22 mouse cellular contexts compared by ENCODE assay signal in the genomic region with DNA sequence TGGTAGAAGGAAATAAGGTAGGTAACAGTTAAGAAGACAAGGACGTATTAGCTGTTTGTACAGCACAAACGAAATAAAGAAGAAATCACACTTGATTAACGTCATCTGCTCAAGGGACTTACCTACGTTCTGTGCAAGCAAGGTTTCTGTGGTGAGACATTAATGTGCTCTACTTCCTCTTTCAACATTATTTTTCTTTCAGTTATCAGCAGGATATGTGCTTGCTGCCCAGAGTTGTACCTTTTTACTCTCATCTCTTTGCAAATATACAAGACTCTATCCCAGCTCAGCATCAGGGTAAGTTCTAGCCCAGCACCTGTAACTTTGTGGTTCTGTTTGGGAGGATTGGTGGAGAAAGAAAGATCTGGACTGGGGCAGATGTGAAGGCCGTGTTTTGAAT. TPM values are rescaled to one million over a fixed set of nuclear protein-coding genes. Genes with fewer than 3 reads are reported as not detected.
DNase-seq lines count a peak whose midpoint lies in the region; ATAC-seq and TF ChIP-seq lines count a peak whose summit lies in the region.
"Had no signal": no experiment of that assay in that cellular context is flagged by ENCODE, and none has a peak within 500 bp of the region (broad histone marks: within the 10 kb centered on the region; RNA-seq: fewer than 3 reads in every experiment).

No protein-coding gene starts in this region.

- H3K4me1 ChIP-seq in bone marrow, adult 2 months (ENCODE audit: control insufficient read depth, insufficient read depth, low read length): no peaks in the 10 kb centered on the region
- no peaks in the 10 kb centered on the region for H3K4me1 ChIP-seq in forebrain, embryonic 12.5 days
- H3K4me1 ChIP-seq: heart, embryonic 13.5 days; liver, embryonic 13.5 days had no signal

- H3K4me2 ChIP-seq in forebrain, embryonic 12.5 days: no peak overlapping the region
- H3K4me2 ChIP-seq: heart, embryonic 13.5 days; liver, embryonic 13.5 days; midbrain, embryonic 11.5 days had no signal

- intact Hi-C loops in heart, postnatal 10 days (cut with DNase I): no loop called here

- DNase-seq in 416B (ENCODE audit: low read depth): peak; percentile 32
- DNase-seq in CD4-positive, CD25-positive, alpha-beta regulatory T cell, adult 2 months (ENCODE audit: low read depth, low spot score): peak; percentile 74
- peak; percentile 79 for DNase-seq in naive thymus-derived CD4-positive, alpha-beta T cell, adult 2 months (ENCODE audit: low read depth)
- no peak for DNase-seq in right cerebral cortex, postnatal 36 days (ENCODE audit: low spot score in 2 of 2)
- no peak for DNase-seq in heart, postnatal 10 days
- DNase-seq: adrenal gland, postnatal 10 days; cerebellum, adult 8-10 months; gastrocnemius, postnatal 25 days; liver, embryonic 13.5 days; right cerebral cortex, adult 18-20 months had no signal

- no peaks in the 10 kb centered on the region for H3K36me3 ChIP-seq in forebrain, embryonic 12.5 days (replicated peaks)
- H3K36me3 ChIP-seq: heart, embryonic 13.5 days; liver, embryonic 13.5 days had no signal

- no peak for TF ChIP-seq POLR2A in bone marrow, adult 2 months (IDR thresholded peaks at IDR 0.05; ENCODE audit: borderline replicate concordance, control insufficient read depth, low read depth, low read length)

- H3K4me3 ChIP-seq in bone marrow, adult 2 months (replicated peaks; ENCODE audit: control insufficient read depth, low read depth, low read length): no peak overlapping the region
- no peak overlapping the region for H3K4me3 ChIP-seq in forebrain, embryonic 12.5 days (replicated peaks)
- H3K4me3 ChIP-seq: erythroblast, embryonic 14.5 days; heart, embryonic 13.5 days; layer of hippocampus, adult 2 months; left cerebral cortex, adult 2 months; liver, embryonic 13.5 days had no signal

- H3K27ac ChIP-seq in bone marrow, adult 2 months (ENCODE audit: control insufficient read depth, insufficient read depth, low read depth, low read length, poor library complexity): peak overlapping the region; percentile 9; the same call in 1 of the 2 replicates
- H3K27ac ChIP-seq in forebrain, embryonic 12.5 days: no peak overlapping the region
- H3K27ac ChIP-seq: heart, embryonic 13.5 days; layer of hippocampus, adult 2 months; left cerebral cortex, adult 2 months; liver, embryonic 13.5 days had no signal

- WGBS in bone marrow, adult 2 months: 17% methylated on average over 5 of the region's 5 CpGs
- 90% methylated on average over 5 of the region's 5 CpGs for WGBS in forebrain, embryonic 12.5 days

- no peaks in the 10 kb centered on the region for H3K27me3 ChIP-seq in forebrain, embryonic 12.5 days
- H3K27me3 ChIP-seq: heart, embryonic 13.5 days; liver, embryonic 13.5 days had no signal

- no peak for ATAC-seq in forebrain, embryonic 12.5 days (ENCODE audit: low FRiP score)
- ATAC-seq: intestine, embryonic 16.5 days; lung, postnatal 0 days had no signal

- TF ChIP-seq CTCF in bone marrow, adult 2 months (IDR thresholded peaks at IDR 0.05; ENCODE audit: control insufficient read depth, insufficient read depth, low read length): no peak

- no peaks in the 10 kb centered on the region for H3K9me3 ChIP-seq in forebrain, embryonic 12.5 days
- H3K9me3 ChIP-seq: heart, embryonic 13.5 days; liver, embryonic 13.5 days had no signal

- H3K9ac ChIP-seq in forebrain, embryonic 12.5 days: no peak overlapping the region
- H3K9ac ChIP-seq: heart, embryonic 13.5 days; liver, embryonic 13.5 days had no signal

RNA-seq across cellular contexts. Expression of gene P2ry10, which starts 0.8 kb away (rescaled TPM):
- polyA plus RNA-seq in bone marrow, adult 2 months (2011; ENCODE audit: insufficient read depth, insufficient read length, low replicate concordance, missing spikeins): 2.4 and 3.1 TPM in 2 replicates
- polyA plus RNA-seq in forebrain, embryonic 12.5 days (2016; fragmentation: Nextera tagmentation; extraction: Ambion mirVana): 0.06 TPM in 1 of 2 replicates, not detected in the other
- under 1 TPM; 0.17 to 0.26 TPM for total RNA-seq in heart, postnatal 10 days (2021)
- total RNA-seq: gastrocnemius, postnatal 25 days; layer of hippocampus, adult 2 months; left cerebral cortex, adult 2 months had no signal
- polyA plus RNA-seq: erythroblast, embryonic 14.5 days; heart, embryonic 13.5 days; hindbrain, embryonic 11.5 days; limb, embryonic 11.5 days; midbrain, embryonic 11.5 days; stomach, embryonic 14.5 days had no signal

RNA-seq across cellular contexts. Expression of gene P2ry10b, which starts 59.6 kb away (rescaled TPM):
- not detected in 2 replicates for polyA plus RNA-seq in bone marrow, adult 2 months (2011; ENCODE audit: insufficient read depth, insufficient read length, low replicate concordance, missing spikeins)
- 0.34 and 0.54 TPM in 2 replicates for polyA plus RNA-seq in forebrain, embryonic 12.5 days (2016; fragmentation: Nextera tagmentation; extraction: Ambion mirVana)
- total RNA-seq in heart, postnatal 10 days (2021): 1 to 10 TPM; 3.9 to 4.3 TPM

Comparison
In these comparisons a context has a peak if more than half of its experiments do, and no peak if none do; other contexts are left out.
1. DNase-seq: peak in 416B (single experiment), CD4-positive, CD25-positive, alpha-beta regulatory T cell, adult 2 months (single experiment) and naive thymus-derived CD4-positive, alpha-beta T cell, adult 2 months (single experiment); none in right cerebral cortex, postnatal 36 days (0 of 2) and heart, postnatal 10 days (0 of 2).